Mouse (Mus musculus) olfactory bulb, adult 2 months (tissue): Measurements from ENCODE around the gene Pigh.

Experiments used
- CTCF ChIP-seq: fragments of 200-500 bp; IDR thresholded peaks from 2 replicates; pipeline ENCODE4 v1.5.1; 2012; ENCODE audit warnings: low read depth, mild to moderate bottlenecking, low read length, moderate library complexity; ENCODE audit not compliant: insufficient read depth
- POLR2A ChIP-seq: fragments of 200-500 bp; IDR thresholded peaks from 2 replicates; pipeline ENCODE4 v1.6.1; 2012; ENCODE audit warnings: mild to moderate bottlenecking, low read depth, low read length, moderate library complexity; ENCODE audit not compliant: insufficient read depth

DNA sequence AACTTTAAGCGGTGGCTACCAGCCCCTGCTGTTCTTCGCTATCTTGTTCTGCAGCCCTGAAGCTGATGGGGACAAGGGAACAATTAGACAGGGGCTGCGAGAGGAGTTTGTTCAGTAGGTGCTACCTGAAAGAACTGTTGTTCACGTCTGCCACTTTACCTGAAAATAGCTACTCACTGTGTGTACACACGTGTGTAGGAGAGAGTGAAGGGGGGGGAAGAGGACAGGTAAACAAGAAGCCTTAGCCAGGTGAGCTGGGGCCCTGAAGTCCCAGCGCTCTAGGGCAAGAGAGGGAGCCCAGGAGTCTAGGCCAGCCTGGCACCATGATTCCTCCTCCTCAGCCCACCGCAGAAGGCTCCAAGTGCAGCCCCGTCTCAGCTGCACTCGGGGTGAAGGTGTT is 29.3 kb downstream of the Pigh start:
- TF ChIP-seq CTCF (no peak), POLR2A (no peak)
